Mouse (Mus musculus): ENCODE measurements at regions not wholly inside any gene's neighbourhood (a gene's known extent, or its start where the extent isn't known, plus 50 kb on each side); places are given as distances from the start of the nearest gene placed in this dataset.
"Not testable (repeated sequence)": the region's sequence is repeated elsewhere in the genome, so short reads cannot be mapped to it uniquely, and the experiment has no call there.

DNA sequence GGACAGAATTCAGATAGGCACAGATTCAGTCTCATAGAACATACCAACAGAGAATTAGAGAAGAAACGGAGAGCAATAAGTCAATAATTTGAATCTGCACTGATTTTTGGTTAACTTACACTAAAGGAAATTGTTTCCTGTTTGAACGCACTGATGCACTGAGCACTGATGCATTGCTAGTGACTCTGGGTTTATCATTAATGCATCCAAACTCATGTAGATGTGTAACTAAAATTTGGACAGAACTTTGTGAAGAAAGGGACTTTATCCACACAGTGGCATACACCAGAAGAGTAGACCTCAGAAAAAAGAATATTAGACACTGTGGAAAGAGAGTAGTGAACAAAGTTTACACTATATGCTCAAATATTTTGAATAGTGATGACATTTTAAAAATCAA is 364.2 kb downstream of the Casp12 start:
- DNase-seq (ENCODE audit: low spot score in 2 of 2), result no peak

DNA sequence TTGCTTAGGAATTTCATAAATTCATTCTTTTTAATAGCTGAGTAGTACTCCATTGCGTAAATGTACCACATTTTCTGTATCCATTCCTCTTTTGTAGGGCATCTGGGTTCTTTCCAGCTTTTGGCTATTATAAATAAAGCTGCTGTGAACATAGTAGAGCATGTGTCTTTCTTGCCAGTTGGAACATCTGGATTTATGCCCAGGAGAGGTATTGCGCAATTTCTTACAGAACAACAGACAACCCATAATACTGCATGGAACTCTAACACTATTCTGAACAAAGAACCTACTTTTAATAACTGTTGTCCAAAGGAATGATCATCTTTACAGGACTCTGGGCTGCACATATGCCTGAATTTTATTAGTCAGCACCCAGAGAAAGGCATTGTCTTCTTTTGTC is 373.4 kb downstream of the Casp12 start:
- not testable (repeated sequence) for DNase-seq (ENCODE audit: low spot score in 2 of 2)

DNA sequence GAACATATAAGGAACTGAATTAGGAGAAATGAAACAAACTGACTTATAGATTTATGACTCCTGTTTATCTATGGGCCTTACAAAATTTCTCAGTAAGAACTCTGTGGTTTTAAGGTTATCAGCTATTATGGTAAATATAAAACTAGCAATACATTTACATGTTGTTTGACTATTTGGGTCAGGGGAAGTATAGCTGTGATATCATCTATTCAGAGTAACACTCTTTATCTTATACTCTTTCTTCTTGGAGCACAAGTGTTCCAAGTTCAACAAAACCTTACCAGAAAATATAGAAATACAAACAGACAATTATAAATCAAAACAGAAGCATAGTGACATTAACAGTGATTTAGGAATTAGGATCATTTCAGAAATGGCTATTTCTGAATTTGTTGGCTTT is 383.6 kb downstream of the Casp12 start:
- DNase-seq (ENCODE audit: low spot score in 2 of 2), result no peak

DNA sequence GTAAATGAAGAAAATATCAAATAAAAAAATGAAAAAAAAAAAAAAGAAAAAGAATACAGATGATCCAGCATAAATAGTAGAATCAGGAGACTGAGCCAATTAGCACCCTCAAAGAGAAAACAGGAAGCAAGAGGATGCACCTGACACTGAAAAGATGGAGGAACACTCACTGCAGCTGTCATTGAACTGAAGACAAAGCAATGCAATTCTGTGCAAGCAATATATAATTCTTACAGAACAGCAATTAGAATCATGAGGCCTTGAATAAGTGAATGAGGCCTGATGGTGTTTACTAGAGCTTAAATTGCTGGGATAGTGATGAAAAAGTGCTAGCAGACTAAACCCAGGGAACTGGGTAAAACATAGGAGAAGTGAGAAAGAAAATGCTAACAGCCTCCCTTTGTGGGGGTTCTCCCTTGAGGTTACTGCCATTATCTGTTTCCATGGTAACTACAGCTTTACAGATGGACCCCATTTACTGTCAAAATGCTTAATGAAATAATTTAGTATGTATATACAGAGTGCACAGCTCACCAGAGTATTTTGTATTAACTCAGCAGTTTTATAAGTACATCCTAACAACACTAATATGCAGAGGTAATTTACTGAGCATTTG is 407.6 kb downstream of the Casp12 start:
- no peak for DNase-seq (ENCODE audit: low spot score in 2 of 2)

DNA sequence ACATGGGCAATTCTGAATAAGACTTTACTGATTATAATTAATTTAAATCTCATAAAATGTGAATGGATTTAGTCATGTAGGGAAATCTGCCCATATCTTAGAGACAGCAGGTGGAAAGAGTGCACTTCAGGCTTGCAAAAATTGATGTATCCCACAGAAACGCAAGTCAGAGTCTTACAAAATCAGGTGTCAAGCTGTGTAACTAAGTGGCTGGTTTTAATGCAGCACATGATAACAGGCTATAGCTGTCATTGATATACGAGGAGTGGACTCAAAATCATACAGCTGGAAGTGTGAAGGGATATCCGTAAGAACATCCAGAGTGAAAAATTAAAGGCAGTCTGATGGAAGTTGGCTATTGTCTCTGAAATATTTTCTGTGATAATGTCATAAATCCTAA is 408.6 kb downstream of the Casp12 start:
- DNase-seq (ENCODE audit: low spot score in 2 of 2), result no peak

DNA sequence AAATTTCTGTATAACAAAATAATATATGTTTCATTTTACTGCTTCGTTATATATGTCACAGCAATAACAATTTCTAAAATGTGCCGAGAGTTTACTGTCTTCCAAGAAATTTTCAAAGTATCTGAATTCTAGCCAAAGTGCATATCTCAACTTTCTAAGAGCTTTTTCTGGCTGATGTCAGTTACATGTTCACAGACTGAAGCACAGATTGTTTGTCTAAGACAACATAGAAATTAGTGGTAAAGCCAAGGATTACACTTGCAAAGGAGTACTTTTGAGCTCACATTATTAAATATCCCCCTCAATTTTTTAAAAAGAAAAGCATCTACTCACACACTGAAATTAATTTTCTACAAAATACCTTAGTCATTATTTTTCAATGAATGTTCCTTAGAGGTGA is 407.2 kb upstream of the Pdgfd start:
- DNase-seq (ENCODE audit: low spot score in 2 of 2), result no peak

DNA sequence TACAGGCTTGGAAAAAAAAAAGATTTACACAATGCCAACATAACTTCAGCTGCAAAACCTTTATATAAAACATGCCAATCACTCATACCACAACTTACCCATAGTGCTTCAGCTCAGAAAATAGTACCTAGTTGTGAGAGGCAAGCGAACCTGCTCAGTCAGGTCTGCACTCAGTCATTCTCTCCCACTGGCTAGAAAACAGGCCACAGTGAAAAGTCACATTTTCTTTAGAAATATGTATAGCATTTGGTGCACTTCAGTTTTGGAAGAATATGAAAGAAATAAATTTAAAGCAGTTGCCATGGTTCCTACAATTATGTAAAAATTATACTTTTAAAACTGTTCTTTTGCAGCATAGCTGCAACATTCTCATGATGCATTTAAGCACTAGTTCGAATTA is 398.5 kb upstream of the Pdgfd start:
- DNase-seq (ENCODE audit: low spot score in 2 of 2), result no peak

DNA sequence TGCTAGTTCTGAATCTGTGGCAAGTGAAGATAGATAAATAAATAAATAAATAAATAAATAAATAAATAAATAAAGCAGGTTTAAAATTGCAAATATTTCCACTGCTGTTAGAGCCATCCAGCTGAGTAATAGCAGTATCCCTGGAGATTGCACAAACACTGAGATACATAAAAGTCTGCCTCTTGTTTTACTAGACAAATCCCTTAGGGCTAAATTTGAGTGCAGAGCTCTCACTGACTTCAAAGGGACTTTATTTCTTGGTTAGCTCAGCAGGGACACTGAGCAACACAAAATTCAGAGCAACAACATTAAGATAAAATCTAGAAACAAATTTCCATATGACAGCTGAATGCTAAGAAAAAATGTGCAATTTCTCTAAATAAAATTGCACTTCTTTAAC is 397.2 kb upstream of the Pdgfd start:
- no peak for DNase-seq (ENCODE audit: low spot score in 2 of 2)

Data from left cerebral cortex, adult 9 months (tissue).